Mouse (Mus musculus): Measurements from ENCODE around the gene Ube2f.

DNA sequence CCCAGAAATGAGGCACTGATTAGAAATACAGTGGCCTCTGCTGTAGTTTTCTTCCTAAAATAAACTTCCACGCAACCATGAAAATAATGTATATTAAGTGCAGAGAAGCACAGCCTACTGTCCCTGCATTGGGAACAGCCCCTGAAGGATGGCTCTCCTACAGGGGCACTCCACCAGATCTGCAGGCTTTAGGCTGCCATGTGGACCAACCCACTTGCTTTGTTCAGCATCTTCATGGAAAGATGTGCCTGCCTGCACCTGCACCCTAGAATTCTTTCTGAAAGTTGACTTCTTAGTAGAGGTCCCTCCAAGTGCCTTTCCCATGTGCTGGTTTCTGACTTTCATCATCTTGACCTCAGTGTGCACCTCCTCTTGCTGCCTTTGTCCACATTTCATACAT, 34.8 kb upstream of the Ube2f start:
- TF ChIP-seq MAFK (IDR thresholded peaks at IDR 0.05; ENCODE audit: insufficient read depth, low read depth, low read length) (no peak), HCFC1 (IDR thresholded peaks at IDR 0.05; ENCODE audit: borderline replicate concordance, insufficient read depth, low read length) (no peak), ZC3H11A (IDR thresholded peaks at IDR 0.05; ENCODE audit: borderline replicate concordance, low read depth, low read length) (no peak), CHD2 (IDR thresholded peaks at IDR 0.05; ENCODE audit: low read depth, low read length) (no peak), ZNF384 (IDR thresholded peaks at IDR 0.05; ENCODE audit: low read depth, low read length) (no peak)
